Mouse (Mus musculus) spleen, adult 18-20 months (tissue): ENCODE data around the gene A630076J17Rik.
A peak's percentile ranks its signal among the peaks of the same experiment; 100 is the strongest.

Experiments used
- DNase-seq, 2 experiments: peaks; one replicate each; pipeline ENCODE4 v3.0.0; 2022; ENCODE audit warnings: mixed read lengths in 2 of 2

The A630076J17Rik gene

GRCm38 (mm10) chr3:107230527-107230926 is at the start of gene A630076J17Rik:
A630076J17Rik (plus strand) TSS chr3:107230614.
- no peak for DNase-seq

DNA sequence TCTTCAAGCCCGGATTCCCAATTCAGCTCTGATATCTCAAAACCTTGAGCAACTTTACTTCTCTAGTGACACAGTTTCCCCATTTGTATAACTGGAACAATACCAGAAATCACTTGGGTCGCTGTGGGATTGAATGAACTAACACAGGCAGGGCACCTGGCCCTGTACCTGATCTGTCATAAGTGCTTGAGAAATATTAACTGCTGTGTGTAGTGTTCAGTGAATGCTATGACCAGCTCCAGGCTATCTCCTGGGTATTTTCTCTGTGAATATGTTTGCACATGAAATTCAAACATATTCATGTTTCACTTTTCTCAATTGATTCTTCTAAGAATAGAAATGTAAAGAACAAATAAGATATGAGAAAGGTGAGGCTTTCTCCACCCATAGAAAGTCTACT is 49.6 kb upstream of the A630076J17Rik start:
- DNase-seq, result no peak

DNA sequence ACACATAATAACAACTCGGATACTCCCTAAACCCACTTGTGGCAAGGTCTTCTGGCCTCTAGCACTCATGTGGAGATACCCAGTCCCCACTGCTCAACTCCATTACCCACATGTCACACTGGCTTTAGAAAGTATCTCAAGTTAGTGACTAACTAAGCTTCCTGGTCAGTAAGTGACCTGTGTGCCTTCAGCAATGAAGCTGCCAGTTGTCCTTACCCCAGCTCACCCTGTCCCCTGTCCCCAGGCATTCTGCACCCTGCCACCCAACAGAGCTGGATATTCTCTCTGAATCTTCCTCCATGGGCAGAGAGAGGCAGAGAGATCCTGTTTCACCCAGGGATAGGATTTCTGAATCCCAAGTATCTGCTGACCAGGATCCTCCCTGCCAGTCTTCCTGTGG is 47.7 kb upstream of the A630076J17Rik start, which contains the start of gene Kcna10:
TSS of gene Kcna10 (plus strand) at position 301 of the 400 bp plus-strand sequence.
- DNase-seq, result no peak

DNA sequence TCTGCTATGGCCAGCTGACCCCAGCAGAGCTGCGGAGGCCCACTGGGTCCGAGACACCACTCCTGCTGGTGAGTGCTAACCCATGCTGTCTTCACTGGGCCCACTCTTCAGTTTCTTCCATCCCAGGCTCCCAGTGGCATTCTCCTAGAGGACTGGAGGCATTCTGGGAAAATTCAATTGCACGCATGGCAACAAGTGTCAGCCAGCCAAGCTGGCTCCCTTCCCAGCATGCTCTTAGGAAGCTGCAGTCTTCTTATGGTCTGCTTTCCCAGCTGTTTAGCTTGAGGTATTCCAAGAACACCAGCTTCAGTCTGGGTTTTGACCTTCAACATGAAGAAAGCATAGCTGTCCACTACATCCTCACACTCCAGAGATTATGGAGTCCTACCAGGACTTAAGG is 47.2 kb upstream of the A630076J17Rik start:
- no peak for DNase-seq

DNA sequence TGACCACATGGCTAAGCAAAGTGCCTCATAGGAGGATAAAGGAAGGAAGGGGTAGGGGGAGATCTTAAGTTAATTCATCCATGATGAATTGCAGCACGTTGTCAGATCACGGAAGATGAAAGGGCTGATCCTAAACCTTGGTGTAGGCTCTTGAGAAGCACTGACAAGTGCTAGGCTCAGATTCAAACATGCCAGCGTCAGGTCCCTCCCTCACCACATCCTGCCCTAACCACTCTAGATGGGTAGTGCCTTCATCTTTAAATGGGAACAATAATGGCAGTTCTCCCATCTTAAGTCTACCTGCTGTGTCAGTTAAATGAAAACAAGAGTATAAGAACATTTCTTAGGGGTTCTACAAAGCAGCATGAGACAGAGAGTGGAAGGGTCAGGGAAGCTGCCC is 44.8 kb upstream of the A630076J17Rik start:
- no peak for DNase-seq

DNA sequence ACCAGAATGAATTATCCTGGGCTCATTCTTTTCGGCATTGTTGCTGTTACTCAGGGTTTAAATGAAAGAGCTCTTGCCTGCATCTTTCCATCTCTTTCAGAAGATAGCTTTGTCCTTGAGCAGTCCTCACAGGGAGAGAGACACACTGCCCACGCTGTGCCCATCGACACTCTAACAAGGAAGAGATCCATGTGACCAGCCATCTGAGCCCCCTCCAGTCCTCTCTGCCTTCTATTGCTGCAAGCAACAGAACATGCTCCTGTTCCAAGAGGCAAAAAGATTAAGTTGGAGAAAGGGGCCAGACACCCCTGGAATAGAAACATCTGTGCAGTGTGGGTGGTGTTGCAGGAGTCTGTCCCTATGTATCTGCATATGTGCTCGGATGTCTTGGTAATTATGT is 43.4 kb upstream of the A630076J17Rik start:
- DNase-seq, result no peak

DNA sequence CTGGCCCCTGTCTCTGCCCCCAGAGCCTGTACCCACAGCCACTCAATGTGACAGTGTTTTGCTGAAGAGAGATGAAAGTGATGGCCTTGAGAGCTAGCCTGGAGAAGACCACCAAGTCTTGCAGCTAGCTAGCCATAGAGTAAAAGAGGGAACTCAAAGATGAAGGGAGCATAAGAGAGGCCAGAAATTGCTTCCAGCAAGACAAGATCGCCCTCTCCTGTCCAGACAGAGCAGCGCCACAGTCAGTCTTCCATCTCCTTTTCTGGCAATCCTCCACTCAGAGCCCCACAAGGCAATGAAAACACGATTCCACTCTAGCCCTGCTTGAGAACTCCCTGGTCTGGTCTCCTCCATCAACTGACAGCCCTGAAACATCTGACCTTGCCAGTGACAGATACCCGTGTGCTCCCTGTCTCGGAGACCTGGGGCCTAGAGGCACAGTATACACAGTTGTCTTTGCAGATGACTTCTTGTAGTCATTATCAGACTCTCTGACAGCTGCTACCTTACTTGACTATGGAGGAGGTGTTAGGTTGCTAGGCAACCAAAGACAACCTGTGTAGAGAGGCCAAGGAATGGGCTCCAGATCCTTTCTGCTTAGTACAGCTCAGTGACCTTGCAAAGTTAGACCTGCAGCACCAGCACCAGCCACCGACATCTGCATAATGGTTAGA is 42.1 kb upstream of the A630076J17Rik start:
- no peak for DNase-seq

GRCm38 (mm10) chr3:107201310-107202180 is 28.9 kb upstream of the A630076J17Rik start:
- no peak for DNase-seq

- DNase-seq, result no peak
Observed at GRCm38 (mm10) chr3:107204413-107204812, 26.0 kb upstream of the A630076J17Rik start.

DNA sequence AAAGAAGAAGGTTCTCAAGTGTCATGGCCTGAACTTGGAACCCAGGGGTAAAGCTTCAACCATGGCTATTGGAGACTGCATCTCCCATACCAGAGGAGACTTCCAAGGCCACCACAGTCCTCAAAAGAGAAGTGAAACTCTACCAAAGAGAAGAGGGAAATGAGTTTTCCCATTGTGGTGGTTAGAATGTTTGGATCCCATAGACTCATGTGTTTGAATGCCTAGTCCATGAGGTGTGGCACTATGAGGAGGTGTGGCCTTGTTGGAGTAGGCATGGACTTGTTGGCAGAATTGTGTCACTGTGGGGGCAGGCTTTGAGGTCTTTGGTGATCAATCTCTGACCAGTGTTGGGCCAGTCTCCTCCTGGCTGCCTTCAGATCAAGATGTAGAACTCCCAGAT is 25.2 kb upstream of the A630076J17Rik start:
- DNase-seq, result no peak

- DNase-seq, result peak; percentile 18 to 67
Observed at GRCm38 (mm10) chr3:107205994-107206393, 24.4 kb upstream of the A630076J17Rik start.

DNA sequence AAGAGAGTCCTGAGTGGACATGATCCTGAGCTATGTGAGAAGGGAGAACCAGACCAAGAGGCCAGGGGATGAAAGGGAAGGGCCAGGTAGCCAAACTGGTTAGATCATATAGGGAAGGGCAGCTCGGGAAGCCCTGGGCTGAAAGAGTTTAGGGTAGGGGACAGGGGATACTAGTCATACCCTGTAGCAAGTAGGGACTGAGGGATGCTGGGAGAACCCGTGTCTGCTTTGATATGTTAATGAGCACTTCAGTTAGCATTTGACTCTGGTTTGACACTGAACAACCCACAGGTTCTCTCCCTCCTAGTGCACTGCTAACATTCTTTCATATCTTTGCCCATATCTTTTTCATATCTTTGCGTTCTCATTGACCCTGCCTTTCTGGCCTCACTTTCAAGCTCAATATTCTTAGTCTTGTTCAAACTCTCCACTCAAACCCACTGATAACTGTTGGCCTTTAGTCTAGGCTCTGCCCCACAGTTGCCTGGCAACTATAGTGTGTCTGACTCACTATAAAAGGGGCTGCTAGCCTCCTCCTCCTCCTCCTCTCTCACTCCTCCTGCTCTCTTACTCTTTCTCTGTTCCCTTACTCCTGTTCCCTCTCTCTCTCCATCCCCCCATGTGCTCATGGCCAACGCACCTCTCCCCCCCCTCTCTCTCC is 23.8 kb upstream of the A630076J17Rik start:
- no peak for DNase-seq

GRCm38 (mm10) chr3:107207625-107208253 is 22.7 kb upstream of the A630076J17Rik start:
- DNase-seq, result no peak

GRCm38 (mm10) chr3:107214606-107215005 is 15.8 kb upstream of the A630076J17Rik start:
- DNase-seq, result no peak

GRCm38 (mm10) chr3:107216400-107217100 is 13.9 kb upstream of the A630076J17Rik start:
- no peak for DNase-seq

GRCm38 (mm10) chr3:107217101-107217480 is 13.3 kb upstream of the A630076J17Rik start:
- no peak for DNase-seq

DNA sequence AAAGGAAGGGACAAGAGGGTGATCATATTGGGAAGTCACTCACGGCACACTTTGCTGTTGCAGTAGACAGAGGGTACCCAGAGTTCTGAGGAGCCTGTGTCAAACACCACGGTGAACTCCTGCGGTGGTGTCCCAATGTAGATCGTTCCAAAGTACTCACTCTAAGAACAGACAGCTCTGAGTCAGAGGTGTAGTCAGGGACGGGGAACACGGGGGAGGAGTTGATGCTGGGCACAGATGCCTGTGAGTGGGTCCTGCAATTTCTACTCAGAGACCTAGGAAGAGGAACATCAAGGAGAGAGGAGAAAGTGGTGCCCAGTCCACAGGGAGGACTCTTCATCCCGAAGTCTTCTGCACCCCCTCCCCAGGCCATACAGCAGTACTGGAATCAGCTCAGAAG is 11.8 kb upstream of the A630076J17Rik start:
- DNase-seq, result no peak

GRCm38 (mm10) chr3:107221608-107222007 is 8.8 kb upstream of the A630076J17Rik start, which contains the start of gene Cym:
Cym (minus strand) TSS chr3:107221732.
- DNase-seq, result no peak

DNA sequence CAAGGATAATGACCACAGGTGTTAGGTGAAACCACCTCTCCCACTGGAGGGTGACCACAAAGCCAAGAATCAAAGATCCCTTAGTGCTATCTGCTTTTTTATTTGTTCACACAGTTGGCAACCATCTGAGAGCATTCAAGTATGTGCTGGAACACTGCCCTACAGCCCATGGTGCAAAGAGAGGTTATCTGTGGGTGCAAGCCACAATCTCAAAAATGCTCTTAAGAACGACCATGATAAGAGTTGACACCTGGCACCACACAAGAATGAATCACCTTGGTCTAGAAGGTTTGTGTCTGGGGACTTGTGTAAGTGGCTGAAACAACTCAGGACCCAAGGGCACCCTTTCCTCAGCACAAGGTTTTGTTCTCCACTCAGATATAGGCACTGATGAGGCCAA is 7.2 kb upstream of the A630076J17Rik start:
- no peak for DNase-seq

- no peak for DNase-seq
Observed at GRCm38 (mm10) chr3:107225820-107226219, 4.6 kb upstream of the A630076J17Rik start.

DNA sequence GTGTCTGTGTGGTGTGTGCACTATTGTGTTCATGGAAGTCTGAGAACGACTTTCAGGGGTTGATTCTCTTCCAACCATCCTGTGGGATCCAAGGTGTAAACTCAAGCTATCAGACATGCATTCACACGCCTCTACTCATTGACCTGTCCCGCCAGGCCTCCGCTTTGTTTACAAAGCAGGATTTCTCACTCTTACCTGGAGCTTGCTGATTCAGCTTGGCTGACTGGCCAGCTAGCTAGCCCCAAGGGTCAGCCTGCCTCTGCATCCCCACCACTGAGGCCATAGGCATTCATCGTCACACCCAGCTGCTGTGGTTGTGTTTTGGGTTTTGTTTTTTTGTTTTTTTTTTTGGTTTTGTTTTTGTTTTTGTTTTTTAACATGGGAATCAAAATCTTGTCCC is 1.2 kb upstream of the A630076J17Rik start:
- no peak for DNase-seq

DNA sequence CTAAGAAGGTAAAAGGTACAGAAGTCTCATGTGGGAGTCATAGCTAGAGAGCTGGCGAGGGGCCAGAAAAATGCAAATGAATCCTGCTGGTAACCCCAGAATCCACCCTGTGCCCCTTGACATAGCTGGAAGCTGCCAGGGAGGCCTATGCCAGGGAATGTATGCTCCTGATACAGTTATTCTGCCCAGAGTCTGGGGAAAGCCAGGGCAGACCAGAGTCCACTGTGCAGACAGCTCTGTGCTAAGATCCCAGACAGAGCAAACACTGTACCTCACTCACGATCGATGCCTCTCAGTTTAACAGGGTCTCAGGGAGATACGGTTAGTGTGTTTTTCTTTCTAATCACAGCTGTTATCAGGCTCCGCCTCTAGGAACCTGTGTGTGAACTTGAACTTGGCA is 592 bp upstream of the A630076J17Rik start:
- no peak for DNase-seq
